Mouse (Mus musculus) olfactory bulb, adult 2 months (tissue): ENCODE measurements around the gene Fam136a. TPM values are rescaled to one million over a fixed set of nuclear protein-coding genes. Genes with fewer than 3 reads are reported as not detected.
"Not testable (repeated sequence)": the region's sequence is repeated elsewhere in the genome, so short reads cannot be mapped to it uniquely, and the experiment has no call there.

Source experiments
- H3K27ac ChIP-seq: fragments of 200-500 bp; 2 replicates; pipeline ENCODE4 v1.5.1; 2012; ENCODE audit warnings: low read depth, low read length; ENCODE audit not compliant: insufficient read depth
- H3K4me1 ChIP-seq: fragments of 200-500 bp; 2 replicates; pipeline ENCODE4 v1.6.1; 2012; ENCODE audit warnings: low read length; ENCODE audit not compliant: control insufficient read depth, insufficient read depth
- H3K4me3 ChIP-seq: fragments of 200-500 bp; 2 replicates; pipeline ENCODE4 v1.5.1; 2012; ENCODE audit warnings: mild to moderate bottlenecking, low read depth, low read length, moderate library complexity; ENCODE audit not compliant: insufficient read depth
- CTCF ChIP-seq: fragments of 200-500 bp; IDR thresholded peaks from 2 replicates; pipeline ENCODE4 v1.5.1; 2012; ENCODE audit warnings: low read depth, mild to moderate bottlenecking, low read length, moderate library complexity; ENCODE audit not compliant: insufficient read depth
- POLR2A ChIP-seq: fragments of 200-500 bp; IDR thresholded peaks from 2 replicates; pipeline ENCODE4 v1.6.1; 2012; ENCODE audit warnings: mild to moderate bottlenecking, low read depth, low read length, moderate library complexity; ENCODE audit not compliant: insufficient read depth
- WGBS: fragments of 180-500 bp; shearing (Covaris S2); methylation state at CpG from one replicate; pipeline ENCODE4 v1.1.7; 2018; 5-methylcytosine and 5-hydroxymethylcytosine counted together
- polyA plus RNA-seq: library from polyadenylated mRNA; stranded (reverse); fragments of >200 nt; gene quantifications from 2 replicates; pipeline ENCODE4 v1.2.4, GENCODE M21; 2012; ENCODE audit warnings: low replicate concordance; ENCODE audit not compliant: missing spikeins, insufficient read depth, insufficient read length

The Fam136a gene
- polyA plus RNA-seq, 1 experiment: not detected

GRCm38 (mm10) chr6:86329943-86330342 lies 35.5 kb upstream of the Fam136a start:
- H3K4me3 ChIP-seq: no peak overlapping the region
- TF ChIP-seq CTCF (no peak), POLR2A (no peak)
- WGBS: 97% methylated on average over 6 of the region's 6 CpGs
- H3K4me1 ChIP-seq: no peaks in the 10 kb centered on the region
- no peak overlapping the region for H3K27ac ChIP-seq

- WGBS: 41% methylated on average over 11 of the region's 11 CpGs
- no peaks in the 10 kb centered on the region for H3K4me1 ChIP-seq
- H3K27ac ChIP-seq: no peak overlapping the region
- no peak overlapping the region for H3K4me3 ChIP-seq
- TF ChIP-seq CTCF (no peak), POLR2A (no peak)
Measured at GRCm38 (mm10) chr6:86335121-86335849, 30.2 kb upstream of the Fam136a start.

- WGBS: 70% methylated on average over 5 of the region's 5 CpGs
- Histone ChIP-seq H3K4me1 (no peaks in the 10 kb centered on the region), H3K4me3 (no peak overlapping the region), H3K27ac (no peak overlapping the region)
- TF ChIP-seq CTCF (no peak), POLR2A (no peak)
Measured at GRCm38 (mm10) chr6:86335860-86336259, 29.6 kb upstream of the Fam136a start.

GRCm38 (mm10) chr6:86336340-86336739 lies 29.1 kb upstream of the Fam136a start:
- not testable (repeated sequence) for H3K4me1 ChIP-seq, H3K4me3 ChIP-seq, H3K27ac ChIP-seq
- WGBS: 94% methylated on average over 4 of the region's 4 CpGs

- TF ChIP-seq POLR2A: no peak
- no peak for TF ChIP-seq CTCF
- no peak overlapping the region for H3K4me3 ChIP-seq
- WGBS: 6% methylated on average over 7 of the region's 7 CpGs
- H3K4me1 ChIP-seq: peaks cover 5% of the 10 kb centered on the region
- no peak overlapping the region for H3K27ac ChIP-seq
Measured at GRCm38 (mm10) chr6:86343656-86344055, 21.8 kb upstream of the Fam136a start.

- Histone ChIP-seq H3K27ac (no peak overlapping the region), H3K4me3 (no peak overlapping the region), H3K4me1 (peaks cover 5% of the 10 kb centered on the region)
- 84% methylated on average over 2 of the region's 2 CpGs for WGBS
- TF ChIP-seq CTCF: no peak
- no peak for TF ChIP-seq POLR2A
Measured at GRCm38 (mm10) chr6:86346063-86346462, 19.4 kb upstream of the Fam136a start.

- 52% methylated on average over 7 of the region's 7 CpGs for WGBS
- Histone ChIP-seq H3K4me3 (no peak overlapping the region), H3K4me1 (no peaks in the 10 kb centered on the region), H3K27ac (no peak overlapping the region)
- TF ChIP-seq CTCF: no peak
- TF ChIP-seq POLR2A: no peak
Measured at GRCm38 (mm10) chr6:86349257-86349656, 16.2 kb upstream of the Fam136a start.

GRCm38 (mm10) chr6:86354948-86355347 lies 10.5 kb upstream of the Fam136a start:
- WGBS: 90% methylated on average over 3 of the region's 3 CpGs
- TF ChIP-seq POLR2A: no peak
- TF ChIP-seq CTCF: no peak
- Histone ChIP-seq H3K4me3 (no peak overlapping the region), H3K27ac (no peak overlapping the region), H3K4me1 (no peaks in the 10 kb centered on the region)

GRCm38 (mm10) chr6:86356956-86357355 lies 8.5 kb upstream of the Fam136a start:
- Histone ChIP-seq H3K4me1 (no peaks in the 10 kb centered on the region), H3K27ac (no peak overlapping the region), H3K4me3 (no peak overlapping the region)
- TF ChIP-seq POLR2A (no peak), CTCF (no peak)
- 78% methylated on average over 9 of the region's 9 CpGs for WGBS

- TF ChIP-seq CTCF (no peak), POLR2A (no peak)
- Histone ChIP-seq H3K4me3 (no peak overlapping the region), H3K4me1 (0 out of 2 replicates have a peak, but pooled peaks cover 3% of the 10 kb centered on the region), H3K27ac (no peak overlapping the region)
- 74% methylated on average over 7 of the region's 7 CpGs for WGBS
Measured at GRCm38 (mm10) chr6:86360691-86361090, 4.8 kb upstream of the Fam136a start.
